Mouse (Mus musculus) CH12.LX (cell line): ENCODE results near the gene 4931422A03Rik. TPM values are rescaled to one million over a fixed set of nuclear protein-coding genes. Genes with fewer than 3 reads are reported as not detected.

Experiments
- DNase-seq: peaks from one replicate; pipeline ENCODE4 v3.0.0-alpha.2; 2013; ENCODE audit errors: extremely low read depth
- H3K27ac ChIP-seq: 2 replicates; pipeline ENCODE4 v1.5.1; 2012; ENCODE audit warnings: low read depth, mild to moderate bottlenecking, control low read depth, moderate library complexity; ENCODE audit not compliant: insufficient read depth
- H3K27me3 ChIP-seq: replicated peaks from 2 replicates; pipeline ENCODE3; 2012; ENCODE audit warnings: inconsistent platforms
- H3K36me3 ChIP-seq, 2 experiments: replicated peaks in 1 of 2; 2 replicates each; pipeline versions ENCODE3 to v1.6.1; 2012; ENCODE audit warnings: inconsistent platforms in 1 of 2, low read length in 1 of 2, mild to moderate bottlenecking in 1 of 2, mixed read lengths in 1 of 2, moderate library complexity in 1 of 2; ENCODE audit not compliant: control insufficient read depth in 1 of 2, insufficient read depth in 1 of 2
- H3K4me1 ChIP-seq, 2 experiments: 2 replicates each; pipeline ENCODE4 v1.6.1; 2012; ENCODE audit warnings: inconsistent platforms in 1 of 2, moderate library complexity in 1 of 2; ENCODE audit not compliant: insufficient read depth in 2 of 2, control insufficient read depth in 1 of 2
- H3K4me2 ChIP-seq: 2 replicates; pipeline ENCODE4 v1.6.1; 2012; ENCODE audit warnings: low read depth, mild to moderate bottlenecking, control low read depth; ENCODE audit not compliant: poor library complexity, insufficient read depth, severe bottlenecking
- H3K4me3 ChIP-seq, 3 experiments: fragments of 150-350 bp in 1 of 3; sonication (generic) in 1 of 3; replicated peaks in 1 of 3; 2 replicates each; pipeline versions ENCODE3 to v1.5.1; 2011 to 2012; ENCODE audit warnings: low read depth in 2 of 3, low read length in 2 of 3, mild to moderate bottlenecking in 2 of 3, moderate library complexity in 2 of 3, control low read depth in 1 of 3, improper control_type of control experiment in 1 of 3, inconsistent platforms in 1 of 3, mixed read lengths in 1 of 3; ENCODE audit not compliant: poor library complexity in 1 of 3
- H3K79me2 ChIP-seq: replicated peaks from 2 replicates; pipeline ENCODE4 v1.6.1; 2012; ENCODE audit warnings: mild to moderate bottlenecking, moderate library complexity; ENCODE audit not compliant: control insufficient read depth, poor library complexity, insufficient read depth, severe bottlenecking; ENCODE audit errors: extremely low read depth
- H3K9ac ChIP-seq: 2 replicates; pipeline ENCODE4 v1.6.1; 2012; ENCODE audit warnings: low read depth, mild to moderate bottlenecking, control low read depth, moderate library complexity; ENCODE audit not compliant: insufficient read depth
- H3K9me3 ChIP-seq: replicated peaks from 2 replicates; pipeline ENCODE3; 2012; ENCODE audit warnings: low read length, inconsistent platforms, mixed read lengths
- CHD1 ChIP-seq: IDR thresholded peaks from 2 replicates; pipeline ENCODE4 v1.6.1; 2012; ENCODE audit warnings: low read depth, low read length, improper control_type of control experiment, inconsistent platforms
- CTCF ChIP-seq, 2 experiments: IDR thresholded peaks in 1 of 2; conservative IDR thresholded peaks in 1 of 2; 2 replicates each; pipeline ENCODE4 v1.5.1; 2011 to 2012; ENCODE audit warnings: low read depth in 2 of 2, low read length in 2 of 2, improper control_type of control experiment in 1 of 2, inconsistent platforms in 1 of 2, mild to moderate bottlenecking in 1 of 2, moderate library complexity in 1 of 2
- ELF1 ChIP-seq: IDR thresholded peaks from 2 replicates; pipeline ENCODE4 v1.6.1; 2014; ENCODE audit warnings: low read depth, mild to moderate bottlenecking, inconsistent platforms, low read length, improper control_type of control experiment
- ETS1 ChIP-seq: conservative IDR thresholded peaks from 2 replicates; pipeline ENCODE4 v1.6.1; 2012; ENCODE audit warnings: low read depth, mild to moderate bottlenecking, inconsistent platforms, low read length, improper control_type of control experiment, moderate library complexity
- GABPA ChIP-seq: IDR thresholded peaks from 2 replicates; pipeline ENCODE4 v1.6.1; 2012; ENCODE audit warnings: low read depth, low read length, improper control_type of control experiment, inconsistent platforms; ENCODE audit not compliant: insufficient replicate concordance
- IRF4 ChIP-seq: IDR thresholded peaks from 2 replicates; pipeline ENCODE4 v1.6.1; 2014; ENCODE audit warnings: low read depth, mild to moderate bottlenecking, inconsistent platforms, low read length, improper control_type of control experiment
- JUND ChIP-seq: conservative IDR thresholded peaks from 2 replicates; pipeline ENCODE4 v1.6.1; 2011; ENCODE audit warnings: low read depth, low read length, improper control_type of control experiment
- KAT2A ChIP-seq: IDR thresholded peaks from 2 replicates; pipeline ENCODE4 v1.6.1; 2012; ENCODE audit warnings: low read length, improper control_type of control experiment, inconsistent platforms; ENCODE audit not compliant: insufficient replicate concordance
- MAX ChIP-seq: IDR thresholded peaks from 2 replicates; pipeline ENCODE4 v1.6.1; 2011; ENCODE audit warnings: low read length, improper control_type of control experiment
- MAZ ChIP-seq: IDR thresholded peaks from 2 replicates; pipeline ENCODE4 v1.6.1; 2012; ENCODE audit warnings: low read depth, mild to moderate bottlenecking, inconsistent platforms, low read length, improper control_type of control experiment, moderate library complexity
- MEF2A ChIP-seq: IDR thresholded peaks from 2 replicates; pipeline ENCODE4 v1.6.1; 2014; ENCODE audit warnings: low read depth, mild to moderate bottlenecking, inconsistent platforms, low read length, improper control_type of control experiment, borderline replicate concordance
- MYC ChIP-seq: IDR thresholded peaks from 2 replicates; pipeline ENCODE4 v1.6.1; 2011; ENCODE audit warnings: low read depth, mild to moderate bottlenecking, improper control_type of control experiment, low read length
- NELFE ChIP-seq: IDR thresholded peaks from 2 replicates; pipeline ENCODE4 v1.6.1; 2011; ENCODE audit warnings: low read depth, low read length, improper control_type of control experiment
- NRF1 ChIP-seq: IDR thresholded peaks from 2 replicates; pipeline ENCODE4 v1.6.1; 2014; ENCODE audit warnings: low read depth, mild to moderate bottlenecking, inconsistent platforms, low read length, improper control_type of control experiment, moderate library complexity
- POLR2A ChIP-seq: IDR thresholded peaks from 2 replicates; pipeline ENCODE4 v1.6.1; 2011; ENCODE audit warnings: low read depth, mild to moderate bottlenecking, improper control_type of control experiment, low read length
- RCOR1 ChIP-seq: conservative IDR thresholded peaks from 2 replicates; pipeline ENCODE4 v1.6.1; 2012; ENCODE audit warnings: low read depth, mild to moderate bottlenecking, inconsistent platforms, low read length, improper control_type of control experiment
- SIN3A ChIP-seq: IDR thresholded peaks from 2 replicates; pipeline ENCODE4 v1.6.1; 2012; ENCODE audit warnings: low read length, improper control_type of control experiment, inconsistent platforms
- SMC3 ChIP-seq: IDR thresholded peaks from 2 replicates; pipeline ENCODE4 v1.6.1; 2011; ENCODE audit warnings: low read depth, low read length, improper control_type of control experiment
- TBP ChIP-seq: conservative IDR thresholded peaks from 2 replicates; pipeline ENCODE4 v1.6.1; 2011; ENCODE audit warnings: low read depth, low read length, improper control_type of control experiment
- TCF12 ChIP-seq: IDR thresholded peaks from 2 replicates; pipeline ENCODE4 v1.6.1; 2014; ENCODE audit warnings: low read depth, mild to moderate bottlenecking, inconsistent platforms, low read length, improper control_type of control experiment
- USF2 ChIP-seq: conservative IDR thresholded peaks from 2 replicates; pipeline ENCODE4 v1.6.1; 2011; ENCODE audit warnings: low read depth, low read length, improper control_type of control experiment
- ZC3H11A ChIP-seq: IDR thresholded peaks from 2 replicates; pipeline ENCODE4 v1.6.1; 2012; ENCODE audit warnings: low read depth, mild to moderate bottlenecking, inconsistent platforms, low read length, improper control_type of control experiment
- ZMIZ1 ChIP-seq: IDR thresholded peaks from 2 replicates; pipeline ENCODE4 v1.6.1; 2012; ENCODE audit warnings: low read depth, mild to moderate bottlenecking, inconsistent platforms, low read length, improper control_type of control experiment
- ZNF384 ChIP-seq: IDR thresholded peaks from 2 replicates; pipeline ENCODE4 v1.6.1; 2012; ENCODE audit warnings: low read depth, low read length, improper control_type of control experiment, inconsistent platforms
- dilution Hi-C: fragments of 300-500 bp; cut with MboI; formaldehyde crosslinking; loops from 2 replicates; pipeline ENCODE4 v1.14.3; 2020; ENCODE audit warnings: low sequenced_read_pairs; ENCODE audit not compliant: extremely low pct_unique_long_range_greater_than_20kb, extremely low pct_ligation_motif_present
- in situ Hi-C: fragments of 300-500 bp; cut with MboI; formaldehyde crosslinking; loops from 3 replicates; pipeline ENCODE4 v1.14.3; 2019; ENCODE audit warnings: low sequenced_read_pairs, low pct_ligation_motif_present, low pct_unique_long_range_greater_than_20kb, mixed read lengths
- polyA plus RNA-seq: library from polyadenylated mRNA; unstranded; fragments of >175 nt; gene quantifications from 2 replicates; pipeline ENCODE4 v1.2.1, GENCODE M21; 2012; ENCODE audit warnings: low read depth; ENCODE audit not compliant: insufficient read length
- total RNA-seq, 2 experiments: library from RNA; depleted of rRNA; stranded (reverse); fragments of 300-350 nt in 1 of 2; fragments of >200 nt in 1 of 2; gene quantifications; 2 replicates each; pipeline ENCODE4 v1.2.3; 2012 to 2014

Gene 4931422A03Rik
- total and polyA plus RNA-seq, 3 experiments: 0.68 to 2.4 TPM; not detected in 1

DNA sequence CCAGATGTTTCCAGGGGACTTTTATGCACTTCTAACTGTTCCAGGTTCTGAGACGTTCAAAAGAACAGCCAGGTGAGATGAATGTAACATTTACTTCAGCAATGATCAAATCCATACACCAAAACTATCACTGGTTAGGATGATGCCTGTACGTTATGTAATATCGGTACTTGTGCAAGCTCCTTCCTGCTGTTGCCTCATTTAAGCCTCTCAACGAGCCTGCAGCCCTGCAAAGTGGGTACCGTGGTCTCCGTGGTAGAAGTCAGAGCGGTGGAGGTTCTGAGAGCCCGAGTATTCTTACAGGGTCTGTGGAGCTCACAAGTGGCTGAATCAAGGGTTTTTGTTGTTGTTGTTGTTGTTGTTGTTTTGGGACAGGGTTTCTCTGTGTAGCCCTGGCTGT is 81.3 kb downstream of the 4931422A03Rik start:
- no peaks in the 10 kb centered on the region for H3K36me3 ChIP-seq
- no peaks in the 10 kb centered on the region for H3K27me3 ChIP-seq
- TF ChIP-seq TCF12: no peak
- no peak for TF ChIP-seq ZC3H11A
- no peak for TF ChIP-seq POLR2A
- TF ChIP-seq CHD1: no peak
- no peak for TF ChIP-seq NRF1
- no peak for TF ChIP-seq ZMIZ1
- TF ChIP-seq GABPA: no peak
- no peak for TF ChIP-seq NELFE
- TF ChIP-seq USF2: no peak
- TF ChIP-seq MAX: no peak
- TF ChIP-seq JUND: no peak
- no peak for TF ChIP-seq SIN3A
- TF ChIP-seq MYC: no peak
- no peak for TF ChIP-seq SMC3
- TF ChIP-seq TBP: no peak
- TF ChIP-seq MAZ: no peak
- no peak for TF ChIP-seq ZNF384
- no peak for TF ChIP-seq CTCF (conservative IDR thresholded peaks at IDR 0.05 in 1 of 2, IDR thresholded peaks at IDR 0.05 in 1 of 2; ENCODE audit: low read depth in 2 of 2, low read length in 2 of 2)
- no peak for TF ChIP-seq KAT2A
- TF ChIP-seq ELF1: no peak
- no peak overlapping the region for H3K9ac ChIP-seq
- H3K4me1 ChIP-seq: peaks cover 28 to 39% of the 10 kb centered on the region in 2 experiments
- H3K27ac ChIP-seq: no peak overlapping the region
- no peaks in the 10 kb centered on the region for H3K79me2 ChIP-seq
- dilution Hi-C loops (no loop called here), in situ Hi-C loops (no loop called here)
- no peak for DNase-seq
- no peak overlapping the region for H3K4me3 ChIP-seq
- no peak overlapping the region for H3K4me2 ChIP-seq
- no peaks in the 10 kb centered on the region for H3K9me3 ChIP-seq

DNA sequence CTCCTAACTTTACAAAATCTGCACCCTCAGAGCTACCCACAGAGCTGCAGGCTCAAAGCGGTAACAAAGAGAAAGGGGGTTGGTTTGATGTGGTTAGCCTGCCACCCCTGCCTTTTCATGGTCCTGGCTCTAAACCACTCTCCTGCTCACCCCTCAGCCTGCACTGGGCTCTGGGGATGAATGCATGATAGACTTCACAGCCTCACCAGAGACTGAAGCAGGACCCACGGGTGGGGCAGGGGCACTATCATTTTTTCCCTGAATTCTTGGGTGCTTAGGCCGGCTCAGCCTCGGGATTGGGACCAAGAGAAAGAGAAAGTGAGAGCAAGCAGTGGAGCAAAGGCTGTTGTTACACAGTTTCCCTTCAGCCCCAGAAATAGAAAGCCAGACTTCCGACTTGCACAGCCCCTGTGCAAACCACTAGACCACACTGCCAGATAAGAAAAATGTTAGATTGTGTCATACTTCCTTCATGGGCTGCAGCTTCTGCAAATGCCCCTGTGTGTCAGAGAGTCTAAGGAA is 82.5 kb downstream of the 4931422A03Rik start:
- TF ChIP-seq ELF1 (no peak), IRF4 (0 out of 2 replicates have a peak, but pooled peaks have one; percentile 14), RCOR1 (0 out of 2 replicates have a peak, but pooled peaks have one; percentile 8), MEF2A (peak; percentile 87), ETS1 (0 out of 2 replicates have a peak, but pooled peaks have one; percentile 50)
- Histone ChIP-seq H3K9ac (peak overlapping the region; percentile 3; the same call in 1 of the 2 replicates), H3K4me2 (peak overlapping the region; percentile 25), H3K4me3 (peak overlapping the region in 1 of 3 experiments; percentile 6), H3K27me3 (no peaks in the 10 kb centered on the region), H3K27ac (peak overlapping the region; percentile 47), H3K36me3 (no peaks in the 10 kb centered on the region), H3K9me3 (no peaks in the 10 kb centered on the region), H3K79me2 (no peaks in the 10 kb centered on the region), H3K4me1 (peaks cover 38 to 52% of the 10 kb centered on the region in 2 experiments)
- in situ Hi-C loops: no loop called here
- peak; percentile 71 for DNase-seq
- dilution Hi-C loops: no loop called here
